Mouse (Mus musculus): Measurements from ENCODE around the gene Trat1. TPM values are rescaled to one million over a fixed set of nuclear protein-coding genes. Genes with fewer than 3 reads are reported as not detected.

The Trat1 gene
- total and polyA plus RNA-seq, 2 experiments from 2014 or later: 0.05 TPM; not detected in 1

- Histone ChIP-seq H3K4me1 (ENCODE audit: insufficient read depth) (no peaks in the 10 kb centered on the region), H3K27me3 (ENCODE audit: insufficient read depth, low read length) (no peaks in the 10 kb centered on the region), H3K4me2 (ENCODE audit: low read depth) (no peak overlapping the region), H3K9ac (no peak overlapping the region), H3K36me3 (ENCODE audit: insufficient read depth) (no peaks in the 10 kb centered on the region), H3K4me3 (ENCODE audit: low read depth, low read length) (no peak overlapping the region), H3K9me3 (ENCODE audit: low read length) (no peaks in the 10 kb centered on the region), H3K27ac (ENCODE audit: low read depth, low read length) (no peak overlapping the region)
- WGBS: 93% methylated on average over 2 of the region's 2 CpGs
- DNase-seq (no peak), ATAC-seq (no peak)
- no peak for TF ChIP-seq CTCF (IDR thresholded peaks at IDR 0.05; ENCODE audit: low read depth)
Measured at GRCm38 (mm10) chr16:48800906-48801305, 29.1 kb upstream of the Trat1 start.

- H3K4me2 ChIP-seq (ENCODE audit: low read depth): no peak overlapping the region
- H3K4me3 ChIP-seq (ENCODE audit: low read depth, low read length): no peak overlapping the region
- WGBS: 90% methylated on average over 3 of the region's 3 CpGs
- H3K36me3 ChIP-seq (ENCODE audit: insufficient read depth): no peaks in the 10 kb centered on the region
- no peak for TF ChIP-seq CTCF (IDR thresholded peaks at IDR 0.05; ENCODE audit: low read depth)
- no peaks in the 10 kb centered on the region for H3K4me1 ChIP-seq (ENCODE audit: insufficient read depth)
- no peaks in the 10 kb centered on the region for H3K9me3 ChIP-seq (ENCODE audit: low read length)
- H3K27ac ChIP-seq (ENCODE audit: low read depth, low read length): no peak overlapping the region
- no peaks in the 10 kb centered on the region for H3K27me3 ChIP-seq (ENCODE audit: insufficient read depth, low read length)
- ATAC-seq (no peak), DNase-seq (no peak)
- H3K9ac ChIP-seq: no peak overlapping the region
Measured at GRCm38 (mm10) chr16:48799470-48799869, 27.6 kb upstream of the Trat1 start.

GRCm38 (mm10) chr16:48798285-48798684 lies 26.5 kb upstream of the Trat1 start:
- Histone ChIP-seq H3K4me2 (ENCODE audit: low read depth) (no peak overlapping the region), H3K9ac (no peak overlapping the region), H3K4me3 (ENCODE audit: low read depth, low read length) (no peak overlapping the region), H3K4me1 (ENCODE audit: insufficient read depth) (no peaks in the 10 kb centered on the region), H3K9me3 (ENCODE audit: low read length) (no peaks in the 10 kb centered on the region), H3K36me3 (ENCODE audit: insufficient read depth) (no peaks in the 10 kb centered on the region), H3K27me3 (ENCODE audit: insufficient read depth, low read length) (no peaks in the 10 kb centered on the region), H3K27ac (ENCODE audit: low read depth, low read length) (no peak overlapping the region)
- ATAC-seq: no peak
- DNase-seq: no peak
- 74% methylated on average over 3 of the region's 3 CpGs for WGBS
- TF ChIP-seq CTCF (IDR thresholded peaks at IDR 0.05; ENCODE audit: low read depth): no peak

GRCm38 (mm10) chr16:48788704-48789185 lies 16.9 kb upstream of the Trat1 start:
- Histone ChIP-seq H3K27ac (ENCODE audit: low read depth, low read length) (no peak overlapping the region), H3K4me2 (ENCODE audit: low read depth) (no peak overlapping the region), H3K9ac (no peak overlapping the region), H3K36me3 (ENCODE audit: insufficient read depth) (no peaks in the 10 kb centered on the region), H3K9me3 (ENCODE audit: low read length) (no peaks in the 10 kb centered on the region), H3K27me3 (ENCODE audit: insufficient read depth, low read length) (no peaks in the 10 kb centered on the region), H3K4me1 (ENCODE audit: insufficient read depth) (no peaks in the 10 kb centered on the region), H3K4me3 (ENCODE audit: low read depth, low read length) (no peak overlapping the region)
- no peak for DNase-seq
- no peak for TF ChIP-seq CTCF (IDR thresholded peaks at IDR 0.05; ENCODE audit: low read depth)
- WGBS: 79% methylated on average over 4 of the region's 4 CpGs
- ATAC-seq: no peak

GRCm38 (mm10) chr16:48786258-48786657 lies 14.4 kb upstream of the Trat1 start:
- no peak for ATAC-seq
- no peak for DNase-seq
- Histone ChIP-seq H3K9ac (no peak overlapping the region), H3K9me3 (ENCODE audit: low read length) (no peaks in the 10 kb centered on the region), H3K36me3 (ENCODE audit: insufficient read depth) (no peaks in the 10 kb centered on the region), H3K4me2 (ENCODE audit: low read depth) (no peak overlapping the region), H3K27me3 (ENCODE audit: insufficient read depth, low read length) (no peaks in the 10 kb centered on the region), H3K27ac (ENCODE audit: low read depth, low read length) (no peak overlapping the region), H3K4me3 (ENCODE audit: low read depth, low read length) (no peak overlapping the region), H3K4me1 (ENCODE audit: insufficient read depth) (no peaks in the 10 kb centered on the region)
- TF ChIP-seq CTCF (IDR thresholded peaks at IDR 0.05; ENCODE audit: low read depth): no peak
- 81% methylated on average over 3 of the region's 3 CpGs for WGBS

- no peaks in the 10 kb centered on the region for H3K9me3 ChIP-seq (ENCODE audit: low read length)
- H3K4me1 ChIP-seq (ENCODE audit: insufficient read depth): no peaks in the 10 kb centered on the region
- ATAC-seq (no peak), DNase-seq (no peak)
- no peak overlapping the region for H3K9ac ChIP-seq
- no peak overlapping the region for H3K4me3 ChIP-seq (ENCODE audit: low read depth, low read length)
- no peaks in the 10 kb centered on the region for H3K27me3 ChIP-seq (ENCODE audit: insufficient read depth, low read length)
- no peak for TF ChIP-seq CTCF (IDR thresholded peaks at IDR 0.05; ENCODE audit: low read depth)
- no peak overlapping the region for H3K4me2 ChIP-seq (ENCODE audit: low read depth)
- H3K36me3 ChIP-seq (ENCODE audit: insufficient read depth): no peaks in the 10 kb centered on the region
- H3K27ac ChIP-seq (ENCODE audit: low read depth, low read length): no peak overlapping the region
- WGBS: 62% methylated on average over 2 of the region's 2 CpGs
Measured at GRCm38 (mm10) chr16:48777254-48777653, 5.4 kb upstream of the Trat1 start.

- no peak overlapping the region for H3K9ac ChIP-seq
- no peaks in the 10 kb centered on the region for H3K9me3 ChIP-seq (ENCODE audit: low read length)
- H3K4me2 ChIP-seq (ENCODE audit: low read depth): no peak overlapping the region
- no peak for ATAC-seq
- no peak overlapping the region for H3K27ac ChIP-seq (ENCODE audit: low read depth, low read length)
- 90% methylated on average over 3 of the region's 3 CpGs for WGBS
- H3K4me1 ChIP-seq (ENCODE audit: insufficient read depth): no peaks in the 10 kb centered on the region
- H3K27me3 ChIP-seq (ENCODE audit: insufficient read depth, low read length): no peaks in the 10 kb centered on the region
- no peak for DNase-seq
- H3K36me3 ChIP-seq (ENCODE audit: insufficient read depth): no peaks in the 10 kb centered on the region
- no peak overlapping the region for H3K4me3 ChIP-seq (ENCODE audit: low read depth, low read length)
- TF ChIP-seq CTCF (IDR thresholded peaks at IDR 0.05; ENCODE audit: low read depth): no peak
Measured at GRCm38 (mm10) chr16:48769183-48769582, 2.6 kb downstream of the Trat1 start.

Data from forebrain, postnatal 0 days (tissue).